Mouse (Mus musculus) midbrain, embryonic 13.5 days (tissue): ENCODE measurements around the gene Tex26. TPM values are rescaled to one million over a fixed set of nuclear protein-coding genes. Genes with fewer than 3 reads are reported as not detected.
A peak's percentile ranks its signal among the peaks of the same experiment; 100 is the strongest.

Source experiments
- ATAC-seq: fragments of 200-750 bp; cut with Nextera tagmentation; 2 replicates; pipeline ENCODE4 v1.8.0; 2017; ENCODE audit warnings: mild to moderate bottlenecking, moderate TSS enrichment, moderate library complexity
- H3K27ac ChIP-seq: fragments of 300-500 bp; sonication (generic); 2 replicates; pipeline ENCODE4 v1.5.1; 2015; ENCODE audit warnings: inconsistent platforms, mild to moderate bottlenecking, moderate library complexity
- H3K27me3 ChIP-seq: fragments of 300-500 bp; sonication (generic); 2 replicates; pipeline ENCODE4 v1.6.1; 2015; ENCODE audit warnings: mild to moderate bottlenecking, inconsistent platforms
- H3K36me3 ChIP-seq: fragments of 300-500 bp; sonication (generic); 2 replicates; pipeline ENCODE4 v1.6.1; 2015; ENCODE audit warnings: mild to moderate bottlenecking, inconsistent platforms
- H3K4me1 ChIP-seq: fragments of 300-500 bp; sonication (generic); replicated peaks from 2 replicates; pipeline ENCODE4 v1.6.1; 2015; ENCODE audit warnings: inconsistent platforms
- H3K4me2 ChIP-seq: fragments of 300-500 bp; sonication (generic); replicated peaks from 2 replicates; pipeline ENCODE4 v1.6.1; 2015; ENCODE audit warnings: moderate library complexity, mild to moderate bottlenecking, inconsistent platforms
- H3K4me3 ChIP-seq: fragments of 300-500 bp; sonication (generic); replicated peaks from 2 replicates; pipeline ENCODE4 v1.5.1; 2015; ENCODE audit warnings: mild to moderate bottlenecking, inconsistent platforms
- H3K9ac ChIP-seq: fragments of 300-500 bp; sonication (generic); replicated peaks from 2 replicates; pipeline ENCODE4 v1.6.1; 2015; ENCODE audit warnings: mild to moderate bottlenecking, inconsistent platforms
- H3K9me3 ChIP-seq: fragments of 300-500 bp; sonication (generic); 2 replicates; pipeline ENCODE4 v1.6.1; 2016; ENCODE audit warnings: mild to moderate bottlenecking, inconsistent platforms
- WGBS: fragments of 180-500 bp; shearing (Covaris S2); methylation state at CpG from one replicate; pipeline ENCODE4 v1.1.7; 2015; 5-methylcytosine and 5-hydroxymethylcytosine counted together
- polyA plus RNA-seq: library from polyadenylated mRNA; unstranded; fragments of >200 nt; fragmentation: Nextera tagmentation; extraction: Ambion mirVana; gene quantifications from 2 replicates; pipeline ENCODE4 v1.2.1, GENCODE M21; 2015

Gene Tex26
- polyA plus RNA-seq, 1 experiment from 2014 or later: 2.3 TPM

- no peak for ATAC-seq
- H3K27me3 ChIP-seq: 0 out of 2 replicates have a peak, but pooled peaks cover 3% of the 10 kb centered on the region
- no peak overlapping the region for H3K4me2 ChIP-seq
- no peaks in the 10 kb centered on the region for H3K36me3 ChIP-seq
- 88% methylated on average over 3 of the region's 3 CpGs for WGBS
- H3K4me1 ChIP-seq: peaks cover 24% of the 10 kb centered on the region
- no peak overlapping the region for H3K4me3 ChIP-seq
- H3K9ac ChIP-seq: no peak overlapping the region
- no peaks in the 10 kb centered on the region for H3K9me3 ChIP-seq
- H3K27ac ChIP-seq: no peak overlapping the region
These were observed 2.9 kb upstream of the Tex26 start for GRCm38 (mm10) chr5:149436541-149436940.

GRCm38 (mm10) chr5:149437150-149437549 is 2.3 kb upstream of the Tex26 start:
- no peak overlapping the region for H3K4me3 ChIP-seq
- WGBS: 78% methylated on average over 6 of the region's 6 CpGs
- 0 out of 2 replicates have a peak, but pooled peaks cover 3% of the 10 kb centered on the region for H3K27me3 ChIP-seq
- H3K27ac ChIP-seq: no peak overlapping the region
- peaks cover 31% of the 10 kb centered on the region for H3K4me1 ChIP-seq
- H3K4me2 ChIP-seq: no peak overlapping the region
- no peaks in the 10 kb centered on the region for H3K9me3 ChIP-seq
- H3K36me3 ChIP-seq: no peaks in the 10 kb centered on the region
- ATAC-seq: no peak
- no peak overlapping the region for H3K9ac ChIP-seq

- peak overlapping the region; percentile 56 for H3K9ac ChIP-seq
- H3K9me3 ChIP-seq: no peaks in the 10 kb centered on the region
- ATAC-seq: peak; percentile 84
- H3K27me3 ChIP-seq: no peaks in the 10 kb centered on the region
- 0% methylated on average over 18 of the region's 18 CpGs for WGBS
- H3K4me1 ChIP-seq: peaks cover 44% of the 10 kb centered on the region
- H3K27ac ChIP-seq: peak overlapping the region; percentile 97
- H3K4me3 ChIP-seq: peak overlapping the region; percentile 39
- H3K4me2 ChIP-seq: peak overlapping the region; percentile 58
- H3K36me3 ChIP-seq: no peaks in the 10 kb centered on the region
These were observed 717 bp downstream of the Tex26 start for GRCm38 (mm10) chr5:149440180-149440573.

- H3K4me2 ChIP-seq: no peak overlapping the region; the same call in 1 of the 2 replicates
- peaks cover 44% of the 10 kb centered on the region for H3K4me1 ChIP-seq
- WGBS: 31% methylated on average over 14 of the region's 14 CpGs
These were observed 2.3 kb downstream of the Tex26 start for GRCm38 (mm10) chr5:149441646-149442276.

GRCm38 (mm10) chr5:149442277-149442660 is 2.8 kb downstream of the Tex26 start:
- no peaks in the 10 kb centered on the region for H3K27me3 ChIP-seq
- no peaks in the 10 kb centered on the region for H3K36me3 ChIP-seq
- H3K9ac ChIP-seq: no peak overlapping the region
- H3K27ac ChIP-seq: peak overlapping the region; percentile 97
- H3K4me3 ChIP-seq: no peak overlapping the region
- WGBS: 41% methylated on average over 15 of the region's 15 CpGs
- H3K9me3 ChIP-seq: no peaks in the 10 kb centered on the region
- ATAC-seq: no peak
- 0 out of 2 replicates have a peak overlapping the region, but pooled peaks have one; percentile 1 for H3K4me2 ChIP-seq
- peaks cover 44% of the 10 kb centered on the region for H3K4me1 ChIP-seq

More at GRCm38 (mm10) chr5:149441646-149442276, 2.3 kb downstream of the Tex26 start:
- no peaks in the 10 kb centered on the region for H3K27me3 ChIP-seq
- H3K36me3 ChIP-seq: no peaks in the 10 kb centered on the region
- H3K4me3 ChIP-seq: no peak overlapping the region
- 0 out of 2 replicates have a peak, but pooled peaks have one; percentile 34 for ATAC-seq
- H3K9me3 ChIP-seq: no peaks in the 10 kb centered on the region
- H3K9ac ChIP-seq: no peak overlapping the region
- H3K27ac ChIP-seq: peak overlapping the region; percentile 97

- H3K27me3 ChIP-seq: no peaks in the 10 kb centered on the region
- H3K36me3 ChIP-seq: no peaks in the 10 kb centered on the region
- no peak overlapping the region for H3K4me2 ChIP-seq
- ATAC-seq: no peak
- H3K9ac ChIP-seq: no peak overlapping the region
- no peak overlapping the region for H3K4me3 ChIP-seq
- no peak overlapping the region for H3K27ac ChIP-seq
- peaks cover 6% of the 10 kb centered on the region; the same call in 1 of the 2 replicates for H3K9me3 ChIP-seq
- peaks cover 34% of the 10 kb centered on the region for H3K4me1 ChIP-seq
- 82% methylated on average over 4 of the region's 4 CpGs for WGBS
These were observed 5.0 kb downstream of the Tex26 start for GRCm38 (mm10) chr5:149444451-149444850.

GRCm38 (mm10) chr5:149446495-149446894 is 7.0 kb downstream of the Tex26 start:
- Histone ChIP-seq H3K4me1 (peaks cover 20% of the 10 kb centered on the region), H3K9me3 (peaks cover 6% of the 10 kb centered on the region; the same call in 1 of the 2 replicates), H3K27me3 (no peaks in the 10 kb centered on the region), H3K4me3 (no peak overlapping the region), H3K4me2 (no peak overlapping the region), H3K27ac (no peak overlapping the region), H3K36me3 (no peaks in the 10 kb centered on the region), H3K9ac (no peak overlapping the region)
- WGBS: 91% methylated on average over 7 of the region's 7 CpGs
- ATAC-seq: no peak

- Histone ChIP-seq H3K4me2 (no peak overlapping the region), H3K27ac (no peak overlapping the region), H3K9ac (no peak overlapping the region), H3K36me3 (no peaks in the 10 kb centered on the region), H3K4me1 (0 out of 2 replicates have a peak, but pooled peaks cover 9% of the 10 kb centered on the region), H3K27me3 (no peaks in the 10 kb centered on the region), H3K4me3 (no peak overlapping the region), H3K9me3 (peaks cover 6% of the 10 kb centered on the region; the same call in 1 of the 2 replicates)
- WGBS: 86% methylated on average over 5 of the region's 5 CpGs
- ATAC-seq: no peak
These were observed 8.3 kb downstream of the Tex26 start for GRCm38 (mm10) chr5:149447733-149448132.

GRCm38 (mm10) chr5:149449406-149449805 is 9.9 kb downstream of the Tex26 start:
- H3K27me3 ChIP-seq: no peaks in the 10 kb centered on the region
- WGBS: 88% methylated on average over 7 of the region's 7 CpGs

GRCm38 (mm10) chr5:149451209-149451681 is 11.8 kb downstream of the Tex26 start:
- H3K4me3 ChIP-seq: no peak overlapping the region
- H3K9ac ChIP-seq: no peak overlapping the region
- H3K4me2 ChIP-seq: no peak overlapping the region
- H3K27me3 ChIP-seq: no peaks in the 10 kb centered on the region
- no peaks in the 10 kb centered on the region for H3K36me3 ChIP-seq
- no peak overlapping the region for H3K27ac ChIP-seq
- H3K9me3 ChIP-seq: peaks cover 6% of the 10 kb centered on the region; the same call in 1 of the 2 replicates
- ATAC-seq: no peak
- H3K4me1 ChIP-seq: no peaks in the 10 kb centered on the region
- 91% methylated on average over 7 of the region's 7 CpGs for WGBS

More at GRCm38 (mm10) chr5:149449406-149449805, 9.9 kb downstream of the Tex26 start:
- peaks cover 6% of the 10 kb centered on the region; the same call in 1 of the 2 replicates for H3K9me3 ChIP-seq
- ATAC-seq: no peak
- H3K4me3 ChIP-seq: no peak overlapping the region
- no peak overlapping the region for H3K9ac ChIP-seq
- H3K36me3 ChIP-seq: no peaks in the 10 kb centered on the region
- 0 out of 2 replicates have a peak, but pooled peaks cover 3% of the 10 kb centered on the region for H3K4me1 ChIP-seq
- H3K27ac ChIP-seq: no peak overlapping the region
- no peak overlapping the region for H3K4me2 ChIP-seq

GRCm38 (mm10) chr5:149454281-149454680 is 14.8 kb downstream of the Tex26 start:
- peaks cover 9% of the 10 kb centered on the region; the same call in 1 of the 2 replicates for H3K4me1 ChIP-seq
- no peak for ATAC-seq
- 29% methylated on average over 6 of the region's 6 CpGs for WGBS
- no peak overlapping the region for H3K27ac ChIP-seq
- H3K4me3 ChIP-seq: no peak overlapping the region
- H3K4me2 ChIP-seq: no peak overlapping the region
- no peaks in the 10 kb centered on the region for H3K27me3 ChIP-seq
- H3K9me3 ChIP-seq: no peaks in the 10 kb centered on the region
- H3K9ac ChIP-seq: no peak overlapping the region
- H3K36me3 ChIP-seq: no peaks in the 10 kb centered on the region

- no peaks in the 10 kb centered on the region for H3K36me3 ChIP-seq
- H3K4me3 ChIP-seq: no peak overlapping the region
- no peak overlapping the region for H3K27ac ChIP-seq
- H3K9ac ChIP-seq: no peak overlapping the region
- no peak for ATAC-seq
- 89% methylated on average over 7 of the region's 7 CpGs for WGBS
- peaks cover 12% of the 10 kb centered on the region; the same call in 1 of the 2 replicates for H3K4me1 ChIP-seq
- no peak overlapping the region for H3K4me2 ChIP-seq
- no peaks in the 10 kb centered on the region for H3K9me3 ChIP-seq
- H3K27me3 ChIP-seq: no peaks in the 10 kb centered on the region
These were observed 17.1 kb downstream of the Tex26 start for GRCm38 (mm10) chr5:149456544-149456943.
